Mouse (Mus musculus) embryo, embryonic 11.5 days (tissue): ENCODE results near the gene Mgst1.

Experiments
- DNase-seq: peaks from one replicate; pipeline ENCODE4 v3.0.0-alpha.2; 2012; ENCODE audit warnings: low read depth, low spot score

Mgst1 gene

DNA sequence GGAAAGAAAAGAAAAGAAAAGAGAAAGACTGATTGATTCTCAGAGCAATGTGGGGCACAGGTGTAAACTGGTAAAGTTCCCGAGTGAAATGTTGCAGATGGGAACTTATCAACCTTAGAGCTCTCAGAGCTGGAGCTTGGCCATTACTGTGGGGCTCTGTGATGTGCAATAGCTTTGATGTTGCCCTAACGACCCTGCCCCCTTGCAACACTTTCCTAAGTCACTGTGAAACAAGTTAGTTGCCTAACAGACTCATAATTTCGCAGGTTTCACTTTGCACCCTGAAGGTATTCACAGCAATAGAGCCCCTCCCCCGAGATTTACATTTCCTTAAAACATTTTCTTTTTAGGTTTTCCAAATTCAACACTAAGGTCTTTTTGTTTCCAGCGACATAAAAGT lies at the start of gene Mgst1:
TSS of gene Mgst1 (plus strand) at position 387 of the 400 bp plus-strand sequence.
- DNase-seq = no peak

DNA sequence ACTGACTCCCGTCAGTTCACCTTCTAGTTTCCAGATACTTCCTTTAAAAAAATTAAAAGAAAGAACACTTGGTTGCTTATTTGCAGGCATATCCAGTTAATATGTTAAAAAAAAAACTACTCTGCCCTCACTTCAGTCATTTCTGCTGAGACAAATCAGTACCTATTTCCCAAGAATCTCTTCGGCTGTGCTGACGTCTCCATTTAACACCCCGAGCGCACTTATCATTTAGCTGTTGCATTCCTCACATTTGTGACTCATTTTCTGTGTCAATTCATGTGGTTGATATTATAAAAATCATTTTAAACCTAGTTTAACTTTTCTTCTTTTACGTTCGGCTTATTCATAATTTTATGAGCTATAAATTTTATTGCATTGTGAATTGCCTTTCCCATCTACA lies 47.7 kb upstream of the Mgst1 start:
- DNase-seq = no peak

DNA sequence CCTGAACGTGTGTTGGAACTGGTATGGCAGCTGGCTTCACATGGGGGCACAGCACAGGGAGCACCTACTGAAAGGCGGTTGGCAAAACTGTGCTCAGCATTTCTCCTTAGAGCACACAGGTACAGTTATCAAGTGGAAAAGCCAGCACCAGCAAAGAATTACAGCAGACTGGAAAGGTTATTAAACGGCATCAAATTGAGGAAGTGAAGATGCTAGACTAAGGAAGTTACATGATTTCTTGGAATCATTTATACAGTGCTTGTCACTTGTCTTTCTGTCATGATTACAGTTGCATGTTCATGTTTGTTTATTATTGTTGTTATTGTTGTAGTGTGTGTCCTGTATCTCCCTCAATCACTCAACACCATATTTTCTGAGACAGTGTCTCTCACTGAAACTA lies 45.1 kb upstream of the Mgst1 start:
- DNase-seq = no peak

DNA sequence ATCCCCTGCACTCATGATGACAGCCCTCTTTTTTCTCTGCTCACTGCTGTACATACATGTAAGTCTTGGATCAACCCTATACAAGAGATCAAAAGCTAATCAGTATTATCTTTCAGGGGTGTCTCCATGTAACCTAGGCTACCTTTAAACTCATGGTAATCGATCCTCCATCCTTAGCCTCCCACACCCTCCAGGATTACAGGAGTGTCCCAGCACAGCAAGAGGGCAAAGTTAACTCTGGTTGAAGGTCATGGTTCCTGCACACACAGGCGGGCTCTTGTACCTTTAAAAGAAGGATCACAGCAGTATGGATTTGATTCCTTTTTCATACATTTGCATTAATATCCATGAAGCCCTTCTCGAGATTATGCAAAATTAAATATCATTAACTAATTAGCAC lies 40.5 kb upstream of the Mgst1 start:
- no peak for DNase-seq

DNA sequence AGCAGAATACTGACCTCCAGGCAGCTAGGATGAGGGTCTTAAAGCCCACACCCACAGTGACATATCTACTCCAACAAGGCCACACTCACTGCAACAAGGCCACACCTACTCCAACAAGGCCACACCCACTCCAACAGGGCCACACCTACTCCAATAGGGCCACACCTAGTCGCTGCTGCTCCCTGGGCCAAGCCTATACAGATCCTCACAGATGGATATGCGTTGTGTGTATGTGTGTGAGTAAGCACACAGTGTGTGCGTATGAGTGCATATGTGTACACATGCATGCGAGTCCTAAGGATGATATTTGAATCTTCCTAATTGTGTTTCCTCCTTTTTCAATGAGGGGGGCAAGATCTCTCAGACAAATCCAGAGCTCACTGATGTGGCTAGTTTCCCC lies 38.3 kb upstream of the Mgst1 start:
- no peak for DNase-seq

DNA sequence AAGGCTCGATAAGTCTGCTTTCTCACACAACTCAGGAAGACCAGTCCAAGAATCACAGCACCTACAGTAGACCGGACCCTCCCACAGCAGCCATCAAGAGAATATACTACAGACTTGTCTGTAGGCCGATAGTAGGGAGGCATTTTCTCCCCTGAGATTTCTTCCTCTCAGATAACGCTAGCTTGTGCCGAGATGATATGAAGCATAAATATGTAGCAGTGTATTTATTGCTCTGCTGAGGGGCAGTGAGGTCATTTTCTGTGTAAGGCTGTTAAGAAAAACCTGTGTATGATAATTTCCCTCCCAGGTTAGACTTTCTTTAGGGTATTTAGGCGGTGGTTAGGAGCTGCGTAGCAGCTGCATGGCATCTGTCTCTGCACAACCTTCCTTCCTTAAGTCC lies 37.2 kb upstream of the Mgst1 start:
- no peak for DNase-seq

DNA sequence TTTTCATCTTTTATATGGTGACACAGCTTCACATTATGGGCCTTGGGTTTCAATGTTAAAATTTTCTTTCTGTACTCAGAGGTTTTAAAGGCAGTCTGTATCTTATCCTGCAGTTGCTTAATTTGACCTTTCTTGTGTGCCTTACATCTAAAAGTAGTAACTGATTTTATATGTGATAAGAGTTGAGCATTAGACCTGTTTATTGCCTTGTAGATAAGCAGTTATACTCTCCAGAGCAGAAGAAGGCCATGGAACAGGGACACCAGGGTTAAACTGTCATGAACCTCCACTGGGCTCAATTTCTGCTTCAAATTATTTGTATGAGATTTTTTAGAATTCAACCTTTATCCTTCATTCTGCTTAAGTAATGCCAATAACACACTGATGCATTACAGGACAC lies 35.6 kb upstream of the Mgst1 start:
- no peak for DNase-seq

DNA sequence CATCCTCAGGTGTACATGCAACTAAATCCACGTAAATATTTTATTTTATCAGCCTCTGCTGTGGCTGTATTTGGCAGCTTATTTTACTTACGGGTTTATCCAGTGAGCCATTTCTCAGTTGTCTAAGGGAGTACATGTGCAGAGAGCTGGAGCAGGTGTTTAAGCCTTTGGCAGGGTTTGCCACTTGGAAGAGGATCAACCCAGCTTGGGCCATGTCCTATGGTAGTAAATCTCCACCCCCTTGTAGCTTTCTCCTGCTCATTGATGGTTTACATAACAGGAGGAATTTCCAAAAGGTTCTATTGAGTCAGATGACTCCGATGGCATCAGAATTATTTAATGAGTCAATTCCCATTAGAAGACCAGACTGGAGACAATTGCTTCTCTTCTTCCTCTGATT lies 22.6 kb upstream of the Mgst1 start:
- no peak for DNase-seq

DNA sequence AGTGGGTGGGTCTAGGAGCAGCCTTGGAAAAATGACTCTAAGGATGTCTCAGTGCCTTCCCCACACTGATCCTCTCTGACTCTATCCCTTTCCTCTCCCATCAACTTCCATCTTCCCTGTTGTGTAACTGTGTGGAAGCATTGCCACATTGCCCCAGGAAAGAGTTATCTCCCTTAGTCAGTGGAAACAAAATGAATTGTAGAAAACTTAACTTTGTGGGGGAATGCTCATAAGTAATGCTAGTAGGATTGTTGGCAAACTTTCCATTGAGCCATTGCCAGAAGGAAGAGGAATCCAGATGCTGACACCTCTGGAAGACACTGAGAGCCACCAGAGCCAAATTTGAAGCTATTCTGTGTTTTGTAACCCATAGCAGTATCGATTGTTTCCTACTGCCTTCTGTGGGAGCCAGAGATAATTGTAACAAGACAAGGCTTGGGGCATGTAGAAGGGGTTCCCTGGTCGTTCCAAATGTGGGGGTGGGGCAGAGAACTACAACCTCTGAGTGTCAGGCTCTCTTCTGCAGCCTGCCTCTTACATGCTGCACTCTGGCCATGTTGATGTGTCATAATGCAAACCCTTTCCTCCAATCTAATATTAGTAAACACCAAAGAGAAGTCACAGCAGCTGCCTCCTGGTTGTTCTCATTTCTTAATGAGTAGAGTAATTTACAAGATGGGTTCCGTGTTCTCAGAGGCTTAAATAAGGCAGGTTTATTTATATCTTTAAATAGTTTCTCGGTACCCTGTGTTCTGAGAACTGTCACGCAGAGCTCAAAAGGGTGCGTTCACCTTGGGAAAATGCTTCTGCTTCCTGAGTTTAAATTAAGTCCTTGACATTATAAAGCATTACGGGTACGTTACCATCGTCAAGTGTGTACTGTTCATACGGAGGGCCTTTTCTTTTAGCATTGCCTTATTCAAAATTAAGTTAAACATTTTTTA lies 11.5 kb upstream of the Mgst1 start:
- DNase-seq = no peak

DNA sequence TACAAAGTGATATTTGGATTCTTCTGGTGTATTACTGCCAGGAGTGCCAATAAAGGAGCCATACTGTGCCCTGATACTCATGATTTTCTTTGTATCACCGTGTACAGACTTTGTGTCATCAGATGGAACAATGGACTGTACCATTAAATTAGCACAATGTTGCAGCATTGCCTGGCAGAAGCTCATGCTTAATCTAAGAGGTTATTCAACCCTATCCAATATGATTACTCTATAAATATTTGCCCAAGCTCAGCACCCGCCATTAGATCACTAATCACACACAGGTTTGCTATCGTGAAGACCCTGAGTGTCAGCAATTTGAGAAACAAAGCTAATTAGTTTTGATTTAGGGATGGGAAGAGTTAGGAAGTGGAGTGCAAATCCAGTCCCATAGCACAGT lies 9.6 kb upstream of the Mgst1 start:
- no peak for DNase-seq

DNA sequence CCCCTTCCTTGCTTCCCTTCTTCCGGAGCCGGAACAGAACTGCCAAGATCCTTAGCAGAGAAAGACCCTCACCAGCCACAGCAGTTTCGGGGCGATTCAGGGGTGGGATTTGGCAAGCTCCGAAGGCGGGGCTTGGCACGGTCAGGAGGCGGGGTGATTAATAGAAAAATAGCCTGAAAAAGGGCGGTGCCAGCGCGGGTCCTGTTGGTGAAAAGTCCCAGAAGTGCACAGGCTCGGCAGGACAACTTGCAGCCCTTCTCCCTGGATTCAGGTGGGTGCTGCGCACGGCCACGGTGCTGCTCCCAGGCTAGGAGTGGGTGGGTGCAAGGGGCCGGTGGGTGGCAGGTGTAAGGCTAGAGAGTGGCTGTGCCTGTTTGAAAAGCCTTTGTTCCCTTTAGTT lies 220 bp downstream of the Mgst1 start:
- DNase-seq = peak; percentile 51

DNA sequence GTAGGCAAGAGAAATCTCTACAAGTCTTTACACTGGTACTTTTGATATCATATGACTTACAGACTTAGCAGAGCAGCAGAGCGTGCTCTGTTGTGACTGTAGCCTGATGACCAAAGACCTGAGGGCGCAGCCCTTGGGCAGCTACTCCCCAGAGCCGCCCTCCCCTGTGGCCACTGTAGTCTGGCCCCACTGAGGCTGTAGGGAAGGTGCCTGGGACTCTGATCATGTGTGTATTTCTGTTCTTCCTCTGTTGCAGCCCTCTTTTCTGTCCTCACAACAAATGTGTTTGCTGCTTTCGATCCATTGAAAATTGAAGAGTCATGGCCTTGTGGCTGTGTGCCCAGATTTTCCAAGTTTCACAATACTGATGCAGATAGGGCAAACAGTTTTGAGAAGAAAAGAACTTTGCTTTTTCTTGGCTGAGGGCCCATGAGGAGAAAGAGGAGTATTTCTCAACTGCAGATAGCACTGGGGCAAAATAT lies 1.0 kb downstream of the Mgst1 start:
- DNase-seq = no peak

DNA sequence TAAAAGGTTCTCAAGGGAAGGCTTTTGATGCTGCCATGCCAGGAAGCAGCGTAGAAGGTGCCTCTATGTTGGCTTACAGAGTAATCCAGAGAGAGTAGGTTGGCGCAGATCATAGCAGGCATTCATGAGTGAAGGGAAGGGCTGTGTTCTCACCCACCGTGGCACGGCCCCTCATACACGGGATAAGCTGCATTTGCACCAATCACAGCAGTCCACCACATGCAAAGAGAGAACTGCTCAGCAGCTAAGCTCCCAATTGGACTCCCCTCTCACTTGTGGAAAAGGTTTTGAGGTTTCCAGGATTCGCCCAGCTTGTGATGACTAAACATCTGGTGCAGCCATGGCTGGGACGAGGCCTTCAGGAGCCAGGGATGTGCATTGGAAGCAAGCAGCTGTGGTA lies 2.5 kb downstream of the Mgst1 start:
- no peak for DNase-seq

DNA sequence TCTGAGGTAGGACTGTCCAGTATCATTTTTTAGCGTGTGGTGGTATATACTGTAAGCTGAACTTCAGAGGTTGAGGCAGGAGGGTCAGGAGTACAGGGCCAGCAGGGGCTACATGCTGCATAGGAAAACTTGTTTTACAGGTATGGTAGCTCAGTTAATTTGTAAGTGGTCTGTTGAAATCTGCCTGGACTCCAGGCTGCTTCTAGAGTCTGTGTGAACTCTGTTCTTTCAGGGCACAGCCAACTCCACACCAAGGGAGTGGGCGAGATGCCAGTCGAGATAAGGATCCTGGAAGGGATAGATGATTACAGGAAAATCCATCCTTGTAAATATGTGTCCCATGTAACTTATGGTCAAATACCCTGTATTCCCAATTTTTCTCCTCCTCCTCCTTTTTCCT lies 3.3 kb downstream of the Mgst1 start:
- DNase-seq = no peak

DNA sequence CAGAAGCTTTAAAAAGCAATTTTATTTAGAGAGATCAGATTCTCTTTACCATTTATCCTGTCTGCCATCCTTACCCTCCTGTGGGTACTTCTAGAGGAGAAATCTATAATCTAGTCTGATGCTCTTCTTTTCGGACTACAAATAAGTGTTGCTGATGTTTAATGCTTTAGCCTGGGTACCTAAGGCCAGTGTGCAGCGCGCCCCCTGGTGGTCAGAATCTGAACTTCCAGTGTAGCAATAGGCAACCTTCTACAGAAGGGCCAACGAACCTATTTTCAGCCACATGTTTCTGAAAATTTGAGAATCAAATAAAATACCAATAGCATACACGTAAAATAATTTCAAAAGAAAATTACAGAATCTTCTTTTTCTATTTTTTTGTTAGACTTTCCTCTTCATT lies 13.0 kb downstream of the Mgst1 start:
- DNase-seq = peak; percentile 49

DNA sequence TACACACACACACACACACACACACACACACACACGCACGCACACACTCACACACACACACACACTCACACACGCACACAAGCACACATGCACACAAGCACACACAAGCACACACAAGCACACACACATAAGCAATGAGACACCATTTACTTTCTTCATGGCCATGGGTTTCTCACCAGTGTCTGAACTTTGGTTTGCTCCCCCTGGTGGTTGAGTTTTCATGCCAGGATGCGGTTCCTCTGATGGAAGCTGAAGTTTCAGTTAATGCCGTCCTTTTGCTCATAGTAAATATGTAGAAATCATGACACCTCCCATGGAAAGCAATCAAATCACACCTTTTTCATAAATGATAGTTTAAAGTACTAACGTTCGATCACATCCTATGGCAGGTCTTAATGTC lies 23.8 kb downstream of the Mgst1 start:
- DNase-seq = no peak

DNA sequence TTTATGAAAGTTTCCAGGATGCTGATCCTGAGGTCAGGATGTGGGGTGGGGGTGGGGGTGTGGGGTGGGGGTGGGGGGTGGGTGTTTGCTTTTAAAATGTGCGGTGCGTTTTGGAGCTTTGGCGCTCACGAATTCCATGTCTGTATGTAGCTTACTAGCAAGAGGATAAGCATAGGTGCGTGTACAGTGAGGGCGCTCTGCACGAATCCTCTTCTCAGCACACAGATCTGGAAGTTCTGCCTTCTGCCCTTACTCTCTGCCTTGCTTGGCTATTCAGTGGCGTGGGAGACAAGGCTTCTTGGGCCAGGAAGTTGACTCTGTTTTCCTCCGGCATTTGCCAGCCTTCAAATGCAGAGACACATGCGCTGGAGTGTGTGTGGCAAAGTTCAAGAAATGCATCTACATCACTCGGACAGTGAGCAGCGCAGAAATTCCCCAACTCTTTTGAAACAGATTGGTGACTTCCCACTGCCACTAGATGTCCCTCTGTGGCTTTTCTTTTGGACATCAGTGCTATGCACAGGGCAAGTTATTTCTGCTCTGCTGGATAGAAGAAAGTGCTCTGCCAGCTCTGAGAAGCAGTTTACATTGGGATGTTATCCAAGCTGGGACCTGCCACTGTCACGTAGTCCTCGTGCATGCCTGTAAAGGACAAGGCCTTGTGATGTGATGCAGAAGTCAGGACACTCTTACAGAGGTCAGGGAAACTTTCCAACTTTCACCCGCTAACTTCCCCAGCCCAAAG lies 31.5 kb downstream of the Mgst1 start:
- no peak for DNase-seq
